Mouse (Mus musculus) hindbrain, embryonic 14.5 days (tissue): ENCODE data around the gene Krt8. TPM values are rescaled to one million over a fixed set of nuclear protein-coding genes. Genes with fewer than 3 reads are reported as not detected.

Experiments
- ATAC-seq: fragments of 200-750 bp; cut with Nextera tagmentation; 2 replicates; pipeline ENCODE4 v1.8.0; 2017; ENCODE audit warnings: moderate number of reproducible peaks, mild to moderate bottlenecking, moderate TSS enrichment, moderate library complexity; ENCODE audit not compliant: low FRiP score
- DNase-seq: peaks from one replicate; pipeline ENCODE4 v3.0.0-alpha.2; 2015; ENCODE audit warnings: low spot score
- H3K27ac ChIP-seq: fragments of 300-500 bp; sonication (generic); 2 replicates; pipeline ENCODE4 v1.5.1; 2014; ENCODE audit warnings: mild to moderate bottlenecking, moderate library complexity
- H3K27me3 ChIP-seq: fragments of 300-500 bp; sonication (generic); 2 replicates; pipeline ENCODE4 v1.6.1; 2014; ENCODE audit warnings: mild to moderate bottlenecking, low read length, mixed read lengths; ENCODE audit not compliant: control insufficient read depth, insufficient read depth
- H3K36me3 ChIP-seq: fragments of 300-500 bp; sonication (generic); replicated peaks from 2 replicates; pipeline ENCODE4 v1.6.1; 2014; ENCODE audit not compliant: control insufficient read depth, insufficient read depth
- H3K4me1 ChIP-seq: fragments of 300-500 bp; sonication (generic); replicated peaks from 2 replicates; pipeline ENCODE4 v1.6.1; 2014; ENCODE audit warnings: antibody characterized with exemption, low read length, mixed read lengths; ENCODE audit not compliant: control insufficient read depth, insufficient read depth
- H3K4me2 ChIP-seq: fragments of 300-500 bp; sonication (generic); replicated peaks from 2 replicates; pipeline ENCODE4 v1.6.1; 2014; ENCODE audit warnings: mild to moderate bottlenecking, moderate library complexity
- H3K4me3 ChIP-seq: fragments of 300-500 bp; sonication (generic); replicated peaks from 2 replicates; pipeline ENCODE4 v1.5.1; 2014; ENCODE audit warnings: mild to moderate bottlenecking, low read length
- H3K9ac ChIP-seq: fragments of 300-500 bp; sonication (generic); 2 replicates; pipeline ENCODE4 v1.6.1; 2014
- H3K9me3 ChIP-seq: fragments of 300-500 bp; sonication (generic); 2 replicates; pipeline ENCODE4 v1.6.1; 2016; ENCODE audit warnings: low read length; ENCODE audit not compliant: control insufficient read depth
- WGBS: fragments of 180-500 bp; shearing (Covaris S2); extraction: QIAGEN DNeasy Blood & Tissue Kit; methylation state at CpG from one replicate; pipeline ENCODE4 v1.1.7; 2014; 5-methylcytosine and 5-hydroxymethylcytosine counted together
- polyA plus RNA-seq: library from polyadenylated mRNA; unstranded; fragments of >200 nt; fragmentation: Nextera tagmentation; extraction: Ambion mirVana; gene quantifications from 2 replicates; pipeline ENCODE4 v1.2.1, GENCODE M21; 2014

Gene Krt8
- polyA plus RNA-seq, 1 experiment from 2014 or later = 6.8 TPM

DNA sequence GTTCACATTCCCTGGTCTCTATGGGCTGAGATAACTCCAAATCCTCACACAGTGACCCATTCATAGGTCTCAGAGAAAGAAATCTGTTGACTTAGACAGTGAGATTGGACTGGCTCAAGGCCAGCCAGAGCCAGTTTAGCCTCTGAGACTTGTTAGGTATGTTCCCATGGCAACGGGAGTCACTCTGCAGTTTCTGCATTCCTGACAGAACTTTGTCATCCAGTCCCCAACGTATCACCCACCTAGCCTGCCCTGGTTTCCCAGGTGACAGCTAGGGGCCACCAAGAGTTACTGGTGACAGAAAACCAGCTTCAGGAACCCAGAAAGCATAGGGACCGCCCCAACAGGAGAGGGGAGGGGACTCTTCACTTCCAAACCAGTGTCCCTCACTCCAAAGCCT is 9.4 kb upstream of the Krt8 start:
- 44% methylated on average over 3 of the region's 3 CpGs for WGBS
- Histone ChIP-seq H3K4me1 (peaks cover 8% of the 10 kb centered on the region; the same call in 1 of the 2 replicates), H3K36me3 (no peaks in the 10 kb centered on the region), H3K4me2 (no peak overlapping the region), H3K27ac (no peak overlapping the region), H3K27me3 (no peaks in the 10 kb centered on the region), H3K9me3 (no peaks in the 10 kb centered on the region), H3K9ac (no peak overlapping the region), H3K4me3 (no peak overlapping the region)
- no peak for ATAC-seq
- DNase-seq = peak; percentile 43

DNA sequence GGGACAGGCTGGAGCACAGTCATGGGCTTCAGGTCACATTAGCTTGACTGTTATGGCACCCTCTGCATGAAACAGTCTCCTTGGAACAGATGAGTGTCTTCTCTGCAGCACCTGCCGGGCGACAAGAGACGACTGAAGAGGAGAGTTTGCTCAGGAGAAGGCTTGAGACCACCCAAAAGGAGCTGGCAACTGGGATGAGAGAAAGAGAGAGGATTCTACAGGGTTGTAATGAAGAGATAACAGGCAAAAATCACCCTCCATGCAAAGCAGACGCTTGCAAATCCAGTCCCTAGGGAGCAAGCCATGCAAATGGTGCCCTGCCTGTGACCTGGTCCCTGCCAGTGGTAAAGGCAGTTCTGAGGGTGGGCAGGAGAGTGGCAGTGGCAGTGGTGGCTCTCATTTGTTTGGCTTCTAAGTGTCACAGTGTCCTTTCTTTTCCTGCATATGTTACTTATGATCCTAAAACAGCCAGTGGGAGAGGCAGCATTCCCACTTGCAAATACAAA is 8.0 kb upstream of the Krt8 start:
- no peak for ATAC-seq
- Histone ChIP-seq H3K4me1 (peaks cover 18% of the 10 kb centered on the region), H3K27me3 (no peaks in the 10 kb centered on the region), H3K4me2 (no peak overlapping the region), H3K9ac (no peak overlapping the region), H3K4me3 (no peak overlapping the region), H3K36me3 (no peaks in the 10 kb centered on the region), H3K27ac (no peak overlapping the region), H3K9me3 (no peaks in the 10 kb centered on the region)
- 62% methylated on average over 4 of the region's 4 CpGs for WGBS
- DNase-seq = no peak

DNA sequence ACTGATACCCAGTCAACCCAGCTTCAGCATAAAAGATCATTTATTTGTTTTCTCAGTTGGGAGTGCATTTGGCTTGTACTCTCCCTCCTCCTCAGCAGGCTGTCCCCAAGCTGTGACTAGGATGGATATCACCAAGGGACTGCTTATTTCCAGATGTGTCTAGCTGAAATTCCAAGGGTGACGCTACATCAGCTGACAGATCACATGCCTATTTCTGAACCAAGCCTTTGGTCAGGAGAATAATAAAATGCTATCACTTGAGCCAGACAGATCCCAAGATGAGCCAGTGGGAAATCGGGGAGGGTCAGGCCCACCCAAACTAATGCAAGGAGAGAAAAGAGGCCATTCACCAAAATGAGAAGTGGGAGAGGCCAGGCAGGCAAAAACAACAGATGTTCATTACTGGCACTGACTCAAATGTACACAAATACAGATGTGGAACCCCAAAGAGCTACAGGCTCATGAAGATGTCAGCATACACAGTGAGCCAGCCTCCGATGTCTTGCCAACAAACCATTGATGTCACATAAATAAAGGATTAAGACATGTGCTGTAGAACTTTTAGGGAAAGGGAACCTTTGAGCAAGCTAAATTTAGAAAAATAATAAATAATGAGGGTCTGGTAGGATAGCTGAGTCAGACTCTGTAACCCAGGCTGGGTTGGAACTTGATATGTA is 6.4 kb upstream of the Krt8 start:
- no peaks in the 10 kb centered on the region for H3K36me3 ChIP-seq
- H3K9me3 ChIP-seq = no peaks in the 10 kb centered on the region
- no peak overlapping the region for H3K4me3 ChIP-seq
- WGBS = 64% methylated on average over 3 of the region's 3 CpGs
- no peak overlapping the region for H3K4me2 ChIP-seq
- DNase-seq (no peak), ATAC-seq (no peak)
- H3K27me3 ChIP-seq = peaks cover 6% of the 10 kb centered on the region; the same call in 1 of the 2 replicates
- H3K9ac ChIP-seq = no peak overlapping the region
- no peak overlapping the region for H3K27ac ChIP-seq
- H3K4me1 ChIP-seq = peaks cover 27% of the 10 kb centered on the region

DNA sequence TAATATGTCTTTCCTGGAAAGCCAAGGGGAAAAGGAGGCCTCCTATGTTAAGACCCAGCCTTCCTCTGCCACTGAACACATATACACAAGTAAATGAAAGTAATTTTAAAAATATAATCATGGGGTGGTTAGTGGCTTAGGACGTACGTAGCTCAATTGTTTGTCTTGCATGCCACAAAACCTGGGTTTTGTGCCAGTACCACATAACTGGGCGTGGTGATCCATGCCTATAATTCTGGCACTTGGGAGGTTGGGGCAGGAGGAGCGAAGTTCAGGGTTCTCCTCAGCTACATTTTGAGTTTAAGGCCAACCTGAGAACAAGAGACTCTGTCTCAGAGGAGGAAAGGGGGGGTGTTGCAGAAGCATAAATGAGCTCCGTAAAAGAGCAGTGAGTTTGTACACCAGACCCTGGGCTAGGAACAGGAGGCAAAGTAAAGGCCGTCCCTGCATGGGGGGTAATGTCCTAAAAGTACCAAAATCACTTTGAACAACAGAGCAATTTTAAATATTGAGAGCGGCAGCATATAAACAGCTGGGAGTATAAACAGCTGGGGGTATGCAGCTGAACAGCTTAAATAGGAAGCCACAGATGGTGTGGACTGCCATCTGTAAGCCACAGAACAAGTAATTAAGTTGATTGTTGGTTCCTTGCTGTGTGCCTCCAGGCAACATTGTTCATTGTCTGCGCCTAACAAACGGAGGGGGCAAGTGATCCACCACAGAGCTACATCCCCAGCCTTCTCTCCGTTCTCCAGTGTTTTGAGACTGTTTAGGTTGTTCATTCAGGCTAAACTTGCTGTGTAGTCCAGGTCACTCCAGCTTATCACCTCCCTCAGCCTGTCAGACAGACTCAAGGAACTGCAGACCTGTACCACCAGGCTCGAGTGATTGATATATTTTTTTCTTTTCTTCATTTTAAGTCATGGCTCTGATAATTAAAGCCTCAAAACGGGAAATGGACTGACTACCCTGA is 3.1 kb upstream of the Krt8 start:
- no peak overlapping the region for H3K4me3 ChIP-seq
- 44% methylated on average over 12 of the region's 12 CpGs for WGBS
- peaks cover 26% of the 10 kb centered on the region for H3K4me1 ChIP-seq
- H3K9ac ChIP-seq = no peak overlapping the region
- H3K36me3 ChIP-seq = no peaks in the 10 kb centered on the region
- H3K4me2 ChIP-seq = no peak overlapping the region
- ATAC-seq = peak; percentile 71
- peaks cover 38% of the 10 kb centered on the region for H3K27me3 ChIP-seq
- DNase-seq = peak; percentile 66
- no peaks in the 10 kb centered on the region for H3K9me3 ChIP-seq
- H3K27ac ChIP-seq = peak overlapping the region; percentile 43; the same call in 1 of the 2 replicates

DNA sequence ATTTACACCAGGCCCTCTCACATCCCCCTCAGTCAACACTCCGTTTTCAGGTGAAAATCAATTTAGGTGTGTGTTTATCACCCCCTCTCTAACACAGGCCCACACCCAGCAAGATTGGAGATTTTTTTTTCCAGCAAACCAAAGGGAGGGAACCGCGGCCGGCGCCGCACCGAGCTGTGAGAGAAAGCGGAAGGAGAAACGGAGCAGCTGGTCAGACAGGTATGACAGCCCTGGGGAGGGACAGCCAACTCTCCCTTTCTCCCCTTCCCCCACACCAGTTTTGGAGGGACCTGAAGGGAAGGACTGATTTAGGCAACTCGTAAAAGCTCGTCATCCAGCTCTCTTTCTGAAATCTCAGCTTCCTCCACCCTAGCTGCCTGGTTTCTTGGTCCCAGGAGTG is 2.0 kb upstream of the Krt8 start:
- no peak for ATAC-seq

DNA sequence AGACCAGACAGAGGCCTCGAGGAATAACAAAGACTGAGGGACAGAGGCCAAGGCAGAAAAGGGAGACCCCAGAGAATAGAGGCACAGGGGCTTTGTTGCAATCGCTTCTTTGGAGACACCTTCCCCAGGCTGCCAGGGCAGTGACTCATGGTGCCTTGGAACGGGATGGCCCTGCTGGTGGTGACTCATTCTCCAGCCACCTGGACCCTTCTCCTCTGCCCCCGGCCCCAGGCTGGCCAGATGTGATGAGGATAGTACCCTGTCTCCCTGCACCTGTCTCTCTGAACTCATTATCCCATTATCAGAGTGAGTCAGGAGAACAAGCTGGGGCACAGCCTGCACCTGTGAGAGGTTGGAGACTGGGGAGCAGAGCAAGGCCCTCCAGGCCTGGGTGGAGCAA is 1.0 kb upstream of the Krt8 start:
- H3K4me3 ChIP-seq = no peak overlapping the region
- 27% methylated on average over 4 of the region's 4 CpGs for WGBS
- H3K9me3 ChIP-seq = no peaks in the 10 kb centered on the region
- DNase-seq (no peak), ATAC-seq (no peak)
- no peak overlapping the region for H3K4me2 ChIP-seq
- peaks cover 54% of the 10 kb centered on the region for H3K27me3 ChIP-seq
- no peak overlapping the region for H3K9ac ChIP-seq
- H3K27ac ChIP-seq = no peak overlapping the region
- H3K36me3 ChIP-seq = no peaks in the 10 kb centered on the region
- H3K4me1 ChIP-seq = peaks cover 26% of the 10 kb centered on the region

More for the DNA sequence above, 2.0 kb upstream of the Krt8 start:
- no peaks in the 10 kb centered on the region for H3K36me3 ChIP-seq
- H3K4me2 ChIP-seq = no peak overlapping the region
- H3K9me3 ChIP-seq = no peaks in the 10 kb centered on the region
- no peak overlapping the region for H3K4me3 ChIP-seq
- H3K27ac ChIP-seq = no peak overlapping the region
- DNase-seq = no peak
- H3K4me1 ChIP-seq = peaks cover 26% of the 10 kb centered on the region
- 42% methylated on average over 11 of the region's 11 CpGs for WGBS
- no peak overlapping the region for H3K9ac ChIP-seq
- peaks cover 45% of the 10 kb centered on the region for H3K27me3 ChIP-seq

DNA sequence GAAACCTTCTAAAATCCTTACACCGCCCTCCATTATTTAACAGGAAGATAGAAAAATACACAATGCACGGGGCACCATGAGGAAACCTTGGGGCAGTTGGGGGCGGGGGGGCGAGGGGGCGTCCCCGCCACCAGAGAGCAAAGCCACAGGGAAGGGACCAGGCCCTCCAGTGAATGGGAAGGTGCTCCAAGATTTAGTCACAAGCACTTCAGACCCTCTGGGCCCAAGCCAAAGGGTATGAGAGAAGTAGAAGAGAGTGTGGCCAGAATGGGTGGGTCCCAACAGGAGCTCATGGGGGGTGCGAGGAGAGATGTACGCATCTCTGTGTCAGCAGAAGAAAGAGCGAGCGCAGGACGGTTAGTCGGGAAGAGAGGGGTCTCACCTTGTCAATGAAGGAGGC is 766 bp downstream of the Krt8 start:
- no peak for ATAC-seq
- peak overlapping the region; percentile 47 for H3K4me2 ChIP-seq
- peaks cover 26% of the 10 kb centered on the region for H3K4me1 ChIP-seq
- 17% methylated on average over 12 of the region's 12 CpGs for WGBS
- no peaks in the 10 kb centered on the region for H3K36me3 ChIP-seq
- DNase-seq = no peak
- H3K27ac ChIP-seq = no peak overlapping the region
- H3K27me3 ChIP-seq = peaks cover 54% of the 10 kb centered on the region
- H3K9ac ChIP-seq = no peak overlapping the region
- peak overlapping the region; percentile 14 for H3K4me3 ChIP-seq
- H3K9me3 ChIP-seq = no peaks in the 10 kb centered on the region

DNA sequence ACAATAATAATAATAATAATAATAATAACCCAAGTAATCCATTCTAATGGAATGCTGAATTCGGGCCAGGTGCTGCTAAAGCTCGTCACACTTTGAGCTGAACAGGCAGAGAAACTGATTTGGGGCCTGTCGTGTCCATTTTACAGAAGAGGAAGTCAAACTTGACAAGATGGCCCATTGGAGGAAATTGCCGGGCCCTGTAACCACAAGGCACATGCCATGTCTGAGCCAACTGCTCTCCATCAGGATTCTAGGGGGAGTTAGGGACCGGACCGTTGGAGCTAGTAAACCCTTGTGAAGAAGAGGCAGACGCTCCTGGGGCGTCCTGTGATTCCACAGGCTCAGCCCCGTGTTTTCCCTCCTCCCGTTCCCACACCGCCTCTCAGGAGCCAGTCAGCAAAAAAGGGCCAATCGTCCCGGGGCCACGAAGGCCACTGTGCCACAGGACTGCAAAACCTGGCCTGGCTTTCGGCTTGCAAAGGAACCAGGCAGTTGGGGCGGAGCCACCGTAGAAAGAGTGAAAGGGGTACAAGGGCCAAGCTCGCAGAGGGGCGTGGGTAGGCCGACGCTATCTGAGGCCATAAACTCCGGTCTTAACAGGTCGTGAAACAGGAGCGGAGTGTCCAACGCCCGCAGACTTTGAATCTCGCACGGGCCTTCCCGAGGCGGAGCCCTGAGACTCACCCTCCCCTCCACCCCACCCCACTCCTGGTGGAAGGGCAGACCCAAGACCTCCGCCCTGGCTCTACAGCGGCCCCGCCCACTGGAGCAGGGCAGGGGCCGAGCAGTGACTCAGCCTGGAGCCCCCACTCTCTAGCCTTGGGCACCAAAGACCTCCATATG is 1.4 kb downstream of the Krt8 start:
- peak overlapping the region; percentile 42; the same call in 1 of the 2 replicates for H3K9ac ChIP-seq
- H3K4me1 ChIP-seq = peaks cover 21% of the 10 kb centered on the region
- peaks cover 54% of the 10 kb centered on the region for H3K27me3 ChIP-seq
- WGBS = 3% methylated on average over 34 of the region's 34 CpGs
- ATAC-seq (no peak), DNase-seq (no peak)
- H3K4me3 ChIP-seq = peak overlapping the region; percentile 14
- H3K4me2 ChIP-seq = peak overlapping the region; percentile 47
- no peaks in the 10 kb centered on the region for H3K9me3 ChIP-seq
- H3K36me3 ChIP-seq = no peaks in the 10 kb centered on the region
- no peak overlapping the region for H3K27ac ChIP-seq
